ENCODE assay signal across 10 mouse cellular contexts in genomic region chr13:36518144-36518571, GRCm38 (mm10).
DNase-seq lines count a peak whose midpoint lies in the region; ATAC-seq and TF ChIP-seq lines count a peak whose summit lies in the region.
"Had no signal": no experiment of that assay in that cellular context is flagged by ENCODE, and none has a peak within 500 bp of the region (broad histone marks: within the 10 kb centered on the region; RNA-seq: fewer than 3 reads in every experiment).

No protein-coding gene starts in this region.

- intact Hi-C loops in left cerebral cortex, postnatal 25 days (cut with DNase I) = no loop called here

- H3K4me2 ChIP-seq in embryonic facial prominence, embryonic 12.5 days (replicated peaks) = no peak overlapping the region
- peak overlapping the region; percentile 8; the same call in 1 of the 2 replicates for H3K4me2 ChIP-seq in hindbrain, postnatal 0 days (ENCODE audit: low read depth, low read length)
- H3K4me2 ChIP-seq in neural tube, embryonic 14.5 days (ENCODE audit: low read depth, low read length) = peak overlapping the region; percentile 18; the same call in 1 of the 2 replicates
- H3K4me2 ChIP-seq: heart, embryonic 13.5 days; limb, embryonic 12.5 days had no signal

- ATAC-seq in embryonic facial prominence, embryonic 12.5 days (ENCODE audit: insufficient number of reproducible peaks, insufficient read depth, low FRiP score, low TSS enrichment) = 0 out of 2 replicates have a peak, but pooled peaks have one; percentile 56
- peak; percentile 91 for ATAC-seq in hindbrain, postnatal 0 days
- ATAC-seq in neural tube, embryonic 14.5 days (ENCODE audit: low read depth) = peak; percentile 91
- ATAC-seq in monocyte, adult 5-6 weeks (replicated peaks; ENCODE audit: insufficient number of reproducible peaks, low FRiP score, low TSS enrichment, poor library complexity, severe bottlenecking) = no peak

- H3K27ac ChIP-seq in embryonic facial prominence, embryonic 12.5 days = no peak overlapping the region
- peak overlapping the region; percentile 45; the same call in 1 of the 2 replicates for H3K27ac ChIP-seq in hindbrain, postnatal 0 days
- no peak overlapping the region for H3K27ac ChIP-seq in neural tube, embryonic 14.5 days (ENCODE audit: low read depth, low read length)
- H3K27ac ChIP-seq: heart, embryonic 13.5 days; limb, embryonic 12.5 days had no signal

- H3K27me3 ChIP-seq in embryonic facial prominence, embryonic 12.5 days = no peaks in the 10 kb centered on the region
- H3K27me3 ChIP-seq in hindbrain, postnatal 0 days (ENCODE audit: insufficient read depth, low read length) = no peaks in the 10 kb centered on the region
- no peaks in the 10 kb centered on the region for H3K27me3 ChIP-seq in neural tube, embryonic 14.5 days (ENCODE audit: control insufficient read depth, insufficient read depth, low read length)
- H3K27me3 ChIP-seq: heart, embryonic 13.5 days; limb, embryonic 12.5 days had no signal

- H3K4me3 ChIP-seq in embryonic facial prominence, embryonic 12.5 days = no peak overlapping the region
- no peak overlapping the region for H3K4me3 ChIP-seq in hindbrain, postnatal 0 days (ENCODE audit: low read length)
- no peak overlapping the region for H3K4me3 ChIP-seq in neural tube, embryonic 14.5 days (ENCODE audit: low read depth, low read length)
- H3K4me3 ChIP-seq: heart, embryonic 13.5 days; limb, embryonic 12.5 days had no signal

- no peak for TF ChIP-seq CTCF in hindbrain, postnatal 0 days (IDR thresholded peaks at IDR 0.05; ENCODE audit: low read depth)

- WGBS in embryonic facial prominence, embryonic 12.5 days = 40% methylated on average over 9 of the region's 9 CpGs
- WGBS in hindbrain, postnatal 0 days = 25% methylated on average over 9 of the region's 9 CpGs
- 20% methylated on average over 9 of the region's 9 CpGs for WGBS in neural tube, embryonic 14.5 days

- no peaks in the 10 kb centered on the region for H3K36me3 ChIP-seq in embryonic facial prominence, embryonic 12.5 days
- H3K36me3 ChIP-seq in hindbrain, postnatal 0 days (ENCODE audit: insufficient read depth, low read length) = no peaks in the 10 kb centered on the region
- no peaks in the 10 kb centered on the region for H3K36me3 ChIP-seq in neural tube, embryonic 14.5 days (ENCODE audit: control insufficient read depth, insufficient read depth, low read length)
- H3K36me3 ChIP-seq: heart, embryonic 13.5 days; limb, embryonic 12.5 days had no signal

- peak; percentile 30 to 32 for DNase-seq in left cerebral cortex, postnatal 25 days (ENCODE audit: low spot score in 2 of 2)
- no peak for DNase-seq in left cerebral cortex, adult 9 months (ENCODE audit: low spot score in 2 of 2)
- peak; percentile 83 for DNase-seq in hindbrain, postnatal 0 days (ENCODE audit: low spot score)
- no peak for DNase-seq in natural killer cell, adult 2 months (ENCODE audit: low spot score in 2 of 2)
- DNase-seq in spleen, postnatal 14 days (ENCODE audit: low spot score in 2 of 2) = no peak

- H3K4me1 ChIP-seq in embryonic facial prominence, embryonic 12.5 days = 0 out of 2 replicates have a peak, but pooled peaks cover 2% of the 10 kb centered on the region
- H3K4me1 ChIP-seq in hindbrain, postnatal 0 days (ENCODE audit: insufficient read depth, low read length) = no peaks in the 10 kb centered on the region
- peaks cover 5% of the 10 kb centered on the region for H3K4me1 ChIP-seq in neural tube, embryonic 14.5 days (ENCODE audit: control insufficient read depth, insufficient read depth, low read length)
- H3K4me1 ChIP-seq: limb, embryonic 12.5 days had no signal

- H3K9ac ChIP-seq in embryonic facial prominence, embryonic 12.5 days = no peak overlapping the region
- H3K9ac ChIP-seq in hindbrain, postnatal 0 days (replicated peaks; ENCODE audit: low read length) = no peak overlapping the region
- no peak overlapping the region for H3K9ac ChIP-seq in neural tube, embryonic 14.5 days (replicated peaks; ENCODE audit: low read depth, low read length)
- H3K9ac ChIP-seq: heart, embryonic 13.5 days; limb, embryonic 12.5 days had no signal

- H3K9me3 ChIP-seq in embryonic facial prominence, embryonic 12.5 days = no peaks in the 10 kb centered on the region
- H3K9me3 ChIP-seq in hindbrain, postnatal 0 days (ENCODE audit: low read length) = no peaks in the 10 kb centered on the region
- no peaks in the 10 kb centered on the region for H3K9me3 ChIP-seq in neural tube, embryonic 14.5 days (ENCODE audit: control insufficient read depth, low read length)
- H3K9me3 ChIP-seq: heart, embryonic 13.5 days; limb, embryonic 12.5 days had no signal

Comparison
In these comparisons a context has a peak if more than half of its experiments do, and no peak if none do; other contexts are left out.
1. DNase-seq: peak in left cerebral cortex, postnatal 25 days (2 of 2) and hindbrain, postnatal 0 days (single experiment); none in left cerebral cortex, adult 9 months (0 of 2), natural killer cell, adult 2 months (0 of 2) and spleen, postnatal 14 days (0 of 2).